Comparison of ENCODE assay signal across 8 mouse cellular contexts in genomic region chr6:53164423-53164841, GRCm38 (mm10).
DNase-seq lines count a peak whose midpoint lies in the region; ATAC-seq and TF ChIP-seq lines count a peak whose summit lies in the region.

No protein-coding gene starts in this region.

- no peaks in the 10 kb centered on the region for H3K27me3 ChIP-seq in stomach, postnatal 0 days (ENCODE audit: control insufficient read depth, insufficient read depth, low read length)

- H3K27ac ChIP-seq in stomach, postnatal 0 days (replicated peaks): no peak overlapping the region

- H3K4me3 ChIP-seq in stomach, postnatal 0 days (ENCODE audit: low read depth, low read length): peak overlapping the region; percentile 15; the same call in 1 of the 2 replicates

- H3K4me2 ChIP-seq in stomach, postnatal 0 days (replicated peaks; ENCODE audit: low read depth): peak overlapping the region; percentile 41

- no peaks in the 10 kb centered on the region for H3K36me3 ChIP-seq in stomach, postnatal 0 days (ENCODE audit: control insufficient read depth, insufficient read depth, low read length)

- H3K4me1 ChIP-seq in stomach, postnatal 0 days (replicated peaks; ENCODE audit: control insufficient read depth, insufficient read depth): no peaks in the 10 kb centered on the region

- no peak overlapping the region for H3K9ac ChIP-seq in stomach, postnatal 0 days (ENCODE audit: low read length)

- WGBS in stomach, postnatal 0 days: 6% methylated on average over 10 of the region's 10 CpGs

- peak; percentile 74 for TF ChIP-seq CTCF in stomach, postnatal 0 days (IDR thresholded peaks at IDR 0.05; ENCODE audit: low read depth)

- DNase-seq in kidney, adult 18-20 months: peak; percentile 22
- DNase-seq in kidney, adult 11 months: no peak
- peak; percentile 78 for DNase-seq in embryo, embryonic 10 days (ENCODE audit: low spot score)
- peak; percentile 12 to 19 for DNase-seq in heart, postnatal 14 days
- peak; percentile 17 to 28 for DNase-seq in layer of hippocampus, postnatal 14 days (ENCODE audit: low spot score in 2 of 2)
- peak; percentile 50 for DNase-seq in lung, postnatal 36 days
- peak; percentile 30 for DNase-seq in stomach, postnatal 0 days (ENCODE audit: low spot score)
- no peak for DNase-seq in spleen, adult 12 weeks (ENCODE audit: low spot score)

- H3K9me3 ChIP-seq in stomach, postnatal 0 days (ENCODE audit: control insufficient read depth, low read length): no peaks in the 10 kb centered on the region

- intact Hi-C loops in heart, postnatal 14 days (cut with DNase I): loop anchor here (5.0 kb wide), 1 partner anchor 558 kb away; no protein-coding TSS in a partner anchor

- TF ChIP-seq EP300 in stomach, postnatal 0 days (optimal IDR thresholded peaks at IDR 0.05): no peak

- no peak for ATAC-seq in stomach, postnatal 0 days (ENCODE audit: low FRiP score, low TSS enrichment)

Comparison
In these comparisons a context has a peak if more than half of its experiments do, and no peak if none do; other contexts are left out.
1. DNase-seq: peak in kidney, adult 18-20 months (single experiment), embryo, embryonic 10 days (single experiment), heart, postnatal 14 days (2 of 2), layer of hippocampus, postnatal 14 days (2 of 2), lung, postnatal 36 days (single experiment) and stomach, postnatal 0 days (single experiment); none in kidney, adult 11 months (single experiment) and spleen, adult 12 weeks (single experiment).